Mouse (Mus musculus) layer of hippocampus, adult 2 months (tissue): ENCODE results near the gene Cyp21a1. TPM values are rescaled to one million over a fixed set of nuclear protein-coding genes. Genes with fewer than 3 reads are reported as not detected.

Source experiments
- DNase-seq, 2 experiments: peaks; one replicate each; pipeline ENCODE4 v3.0.0; 2022; ENCODE audit warnings: low spot score in 2 of 2
- H3K27ac ChIP-seq: fragments of 200-600 bp; 2 replicates; pipeline ENCODE4 v1.8.1; 2022
- H3K4me3 ChIP-seq: fragments of 200-600 bp; 2 replicates; pipeline ENCODE4 v1.8.1; 2022; ENCODE audit warnings: mild to moderate bottlenecking
- CTCF ChIP-seq: fragments of 200-600 bp; conservative IDR thresholded peaks from 2 replicates; pipeline ENCODE4 v1.8.1; 2022; ENCODE audit warnings: antibody characterized with exemption, mild to moderate bottlenecking, moderate library complexity
- microRNA-seq, 2 experiments: library from miRNA; unstranded; fragments of <30 nt; microRNA quantifications; one replicate each; pipeline ENCODE4 v1.2.0; 2021
- total RNA-seq, 2 experiments: library from RNA; stranded (reverse); gene quantifications; 2 replicates each; pipeline ENCODE4 v1.2.3; 2021

The Cyp21a1 gene
- total RNA-seq, 2 experiments from 2014 or later = 0.42 TPM; not detected in 1

DNA sequence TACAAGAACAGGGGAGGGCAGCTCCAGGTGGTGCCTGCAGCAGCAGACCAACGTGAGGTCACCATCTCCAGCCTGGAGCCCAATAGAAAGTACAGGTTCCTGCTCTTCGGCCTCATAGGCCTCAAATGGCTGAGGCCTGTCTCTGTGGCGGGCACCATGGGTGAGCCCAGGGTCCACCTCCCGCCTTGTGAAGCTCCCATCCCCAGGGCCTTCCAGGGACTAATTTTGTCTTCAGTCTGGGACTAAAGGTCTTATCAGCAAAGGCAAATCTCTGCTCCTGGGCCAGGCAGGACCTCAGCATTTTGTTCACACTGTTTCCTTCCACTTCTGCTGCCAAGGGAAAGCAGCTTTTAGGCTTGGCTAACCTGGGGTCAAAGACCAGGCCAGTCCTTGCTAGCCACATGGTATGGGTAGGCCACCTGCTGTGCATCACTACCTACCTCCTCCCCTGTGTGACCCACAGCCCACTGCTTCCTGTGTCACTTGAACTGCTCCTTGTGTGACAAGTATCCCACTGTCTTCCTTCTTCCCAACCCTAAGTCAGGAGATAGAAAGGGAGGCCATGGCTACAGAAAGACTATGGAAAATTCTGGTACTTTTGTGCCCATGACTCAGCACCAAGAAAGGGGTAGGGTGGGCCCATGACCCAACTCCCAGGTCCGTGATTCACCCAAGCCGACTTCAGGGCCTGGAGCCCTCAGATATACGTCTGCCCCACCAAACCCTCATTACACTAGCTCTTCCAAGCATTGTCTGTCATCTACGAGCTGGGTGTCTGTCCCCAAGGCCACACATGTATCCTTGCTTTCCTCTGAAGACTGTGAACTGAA is 7.8 kb downstream of the Cyp21a1 start:
- Histone ChIP-seq H3K27ac (no peak overlapping the region), H3K4me3 (no peak overlapping the region)
- no peak for DNase-seq
- no peak for TF ChIP-seq CTCF

DNA sequence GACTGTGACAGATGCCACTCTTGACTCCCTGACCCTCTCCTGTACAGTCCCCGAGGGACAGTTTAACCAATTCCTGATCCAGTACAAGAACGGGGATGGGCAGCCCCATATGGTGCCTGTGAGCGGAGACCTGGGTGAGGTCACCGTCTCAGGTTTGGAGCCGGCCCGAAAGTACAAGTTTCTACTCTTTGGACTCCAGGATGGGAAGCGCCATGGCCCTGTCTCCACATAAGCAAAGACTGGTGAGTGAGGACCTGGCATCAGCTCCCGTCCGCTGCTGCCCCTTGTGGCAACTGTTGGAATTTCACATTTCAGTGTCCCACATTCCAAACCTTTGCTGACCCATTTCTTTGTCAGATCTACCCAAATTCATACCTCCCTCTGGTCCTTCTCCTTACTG is 8.7 kb downstream of the Cyp21a1 start:
- peak; percentile 77 for TF ChIP-seq CTCF
- DNase-seq = peak in 1 of 2 experiments; percentile 49
- Histone ChIP-seq H3K4me3 (no peak overlapping the region), H3K27ac (no peak overlapping the region)

DNA sequence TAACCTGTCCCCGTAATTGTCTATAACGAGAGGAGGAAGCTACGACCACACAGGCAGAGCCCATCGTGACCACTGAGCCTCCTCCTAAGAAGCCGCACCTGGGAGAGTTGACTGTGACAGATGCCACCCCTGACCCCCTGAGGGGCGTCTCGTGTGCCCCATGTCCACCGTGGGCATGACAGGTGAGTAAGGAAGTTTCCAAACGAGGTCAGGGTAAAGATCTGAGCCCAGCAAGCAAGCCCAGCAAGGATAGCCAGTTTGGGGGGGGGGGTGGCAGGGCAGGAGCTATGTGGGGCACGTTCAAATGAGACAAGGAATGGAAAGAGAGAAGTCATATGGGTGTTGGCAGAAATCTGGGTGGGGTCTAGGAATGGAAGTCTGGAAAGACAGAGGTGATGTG is 9.3 kb downstream of the Cyp21a1 start:
- no peak for TF ChIP-seq CTCF
- DNase-seq = no peak
- Histone ChIP-seq H3K27ac (no peak overlapping the region), H3K4me3 (no peak overlapping the region)

DNA sequence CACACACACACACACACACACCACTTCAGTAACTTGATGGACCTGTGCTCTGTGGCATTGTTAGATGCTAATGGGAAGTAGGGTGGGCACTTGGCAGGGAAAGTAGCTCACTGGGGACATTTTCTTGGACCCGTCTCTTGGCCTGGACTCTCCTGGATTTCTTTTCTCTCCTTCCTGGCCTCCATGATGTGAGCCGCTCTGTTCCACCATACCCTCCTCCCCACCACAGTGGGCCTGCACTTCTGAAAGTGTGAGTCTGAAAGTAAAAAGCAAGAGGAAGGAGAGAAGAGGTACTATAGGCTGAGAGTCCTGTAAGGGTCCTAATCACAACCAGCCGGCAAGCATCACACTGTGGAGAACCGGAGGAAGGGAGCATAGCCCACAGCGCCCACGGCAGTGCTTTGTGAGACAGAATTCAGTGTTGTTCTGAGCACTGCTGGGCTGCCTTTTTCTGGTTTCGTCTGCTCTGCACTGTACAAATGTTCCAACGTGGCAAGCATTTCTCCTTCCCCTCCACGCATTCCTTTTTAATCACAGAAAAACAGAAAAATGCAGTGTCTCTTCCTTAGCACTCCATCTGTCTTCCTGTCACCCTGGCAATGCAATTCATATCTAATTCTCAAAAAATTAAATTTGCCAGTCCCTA is 26.6 kb downstream of the Cyp21a1 start:
- Histone ChIP-seq H3K27ac (peak overlapping the region; percentile 94), H3K4me3 (no peak overlapping the region)
- peak; percentile 58 to 76 for DNase-seq
- TF ChIP-seq CTCF = no peak

DNA sequence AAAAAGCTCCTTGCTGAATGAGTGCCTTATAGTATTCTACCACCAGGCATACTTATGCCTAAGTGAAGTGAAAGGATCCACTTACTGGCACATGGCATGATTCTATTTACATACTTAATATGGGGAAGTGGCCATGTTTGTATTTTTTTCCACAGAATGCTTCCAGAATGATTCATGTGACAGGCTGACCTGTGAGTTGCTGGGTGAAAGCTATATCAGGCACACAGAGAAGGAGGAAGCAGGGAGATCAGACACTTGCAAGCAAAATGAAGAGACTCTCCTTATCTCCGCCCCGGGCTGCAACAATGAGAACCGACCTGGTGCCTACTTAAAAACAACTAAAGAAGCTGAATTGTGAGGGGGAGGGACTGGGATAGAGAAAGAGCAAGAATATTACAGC is 42.9 kb downstream of the Cyp21a1 start:
- H3K4me3 ChIP-seq = no peak overlapping the region
- DNase-seq = no peak
- no peak overlapping the region for H3K27ac ChIP-seq
- TF ChIP-seq CTCF = no peak

Small RNA genes lying within 50 kb of the gene (microRNA-seq; reads per million reads assigned to microRNA genes)
- gene Gm27471 = 0 reads per million in 2 experiments
- gene Mir6970 = 0.64 to 1.5 reads per million in 2 experiments
- 5.9 to 7.0 reads per million in 2 experiments for gene Mir6971

Other genes starting within 250 kb of the Cyp21a1 start
- 10 to 100 TPM; 11.0 to 15.9 TPM for gene Notch4, start 240.3 kb downstream of the Cyp21a1 start, total RNA-seq
- 1 to 10 TPM; 2.4 to 2.5 TPM for gene Gpsm3, start 214.8 kb downstream of the Cyp21a1 start, total RNA-seq
- 10 to 100 TPM; 66.9 to 69.5 TPM for gene Pbx2, start 213.3 kb downstream of the Cyp21a1 start, total RNA-seq
- gene Ager, start 206.7 kb downstream of the Cyp21a1 start, total RNA-seq = under 1 TPM; 0.79 to 0.83 TPM
- gene Rnf5, start 200.9 kb downstream of the Cyp21a1 start, total RNA-seq = 10 to 100 TPM; 72.1 to 80.3 TPM
- gene Agpat1, start 200.3 kb downstream of the Cyp21a1 start, total RNA-seq = 100 to 1,000 TPM; 153 to 160 TPM
- gene Egfl8, start 188.6 kb downstream of the Cyp21a1 start, total RNA-seq = 1 to 10 TPM; 1.7 to 2.4 TPM
- gene Ppt2, start 176.1 kb downstream of the Cyp21a1 start, total RNA-seq = 10 to 100 TPM; 46.8 to 55.8 TPM
- 100 to 1,000 TPM; 276 to 305 TPM for gene Prrt1, start 175.0 kb downstream of the Cyp21a1 start, total RNA-seq
- 10 to 100 TPM; 16.2 to 18.8 TPM for gene Fkbpl, start 159.8 kb downstream of the Cyp21a1 start, total RNA-seq
- gene Atf6b, start 157.4 kb downstream of the Cyp21a1 start, total RNA-seq = 10 to 100 TPM; 92.0 to 93.2 TPM
- 10 to 100 TPM; 10.9 to 11.0 TPM for gene Tnxb, start 134.0 kb downstream of the Cyp21a1 start, total RNA-seq
- 10 to 100 TPM; 27.2 to 28.7 TPM for gene C4b, start 60.7 kb downstream of the Cyp21a1 start, total RNA-seq
- gene Stk19, start 32.4 kb upstream of the Cyp21a1 start, total RNA-seq = 10 to 100 TPM; 55.5 to 61.3 TPM
- gene Dxo, start 32.5 kb upstream of the Cyp21a1 start, total RNA-seq = 10 to 100 TPM; 39.7 to 42.3 TPM
- gene Skiv2l, start 45.6 kb upstream of the Cyp21a1 start, total RNA-seq = 10 to 100 TPM; 75.1 to 78.3 TPM
- gene Nelfe, start 45.8 kb upstream of the Cyp21a1 start, total RNA-seq = 10 to 100 TPM; 34.9 to 38.1 TPM
- gene Cfb, start 58.0 kb upstream of the Cyp21a1 start, total RNA-seq = not detected
- 1 to 10 TPM; 7.5 to 9.0 TPM for gene Zbtb12, start 74.9 kb upstream of the Cyp21a1 start, total RNA-seq
- not detected for gene Gm20547, start 77.5 kb upstream of the Cyp21a1 start, total RNA-seq
- gene C2, start 93.7 kb upstream of the Cyp21a1 start, total RNA-seq = 1 to 10 TPM; 1.1 to 1.8 TPM
- gene Ehmt2, start 93.9 kb upstream of the Cyp21a1 start, total RNA-seq = 100 to 1,000 TPM; 181 to 190 TPM
- under 1 TPM in 1 of 2 experiments, not detected in 1; 0.29 TPM for gene Slc44a4, start 109.9 kb upstream of the Cyp21a1 start, total RNA-seq
- gene Neu1, start 126.7 kb upstream of the Cyp21a1 start, total RNA-seq = 10 to 100 TPM; 39.4 to 43.1 TPM
- gene Hspa1b, start 154.7 kb upstream of the Cyp21a1 start, total RNA-seq = 10 to 100 TPM; 21.4 to 24.7 TPM
- not detected for gene Gm20481, start 165.4 kb upstream of the Cyp21a1 start, total RNA-seq
- gene Hspa1a, start 167.6 kb upstream of the Cyp21a1 start, total RNA-seq = 10 to 100 TPM; 16.9 to 18.1 TPM
- under 1 TPM; 0.44 to 0.49 TPM for gene Hspa1l, start 168.1 kb upstream of the Cyp21a1 start, total RNA-seq
- gene Lsm2, start 177.3 kb upstream of the Cyp21a1 start, total RNA-seq = 10 to 100 TPM; 15.9 to 21.8 TPM
- 10 to 100 TPM; 48.2 to 55.1 TPM for gene Vars, start 196.4 kb upstream of the Cyp21a1 start, total RNA-seq
- gene Vwa7, start 212.0 kb upstream of the Cyp21a1 start, total RNA-seq = under 1 TPM; 0.20 to 0.26 TPM
- gene Sapcd1, start 223.5 kb upstream of the Cyp21a1 start, total RNA-seq = under 1 TPM in 1 of 2 experiments, not detected in 1; 0.67 TPM
- 1 to 10 TPM in 1 of 2 experiments, under 1 TPM in 1; 0.26 to 1.1 TPM for gene Msh5, start 242.2 kb upstream of the Cyp21a1 start, total RNA-seq
- gene Clic1, start 245.4 kb upstream of the Cyp21a1 start, total RNA-seq = 1 to 10 TPM; 9.2 to 9.6 TPM